Mouse (Mus musculus) CD4-positive, CD25-positive, alpha-beta regulatory T cell, adult 9 weeks (primary cell): Measurements from ENCODE around the gene Lsm7. TPM values are rescaled to one million over a fixed set of nuclear protein-coding genes. Genes with fewer than 3 reads are reported as not detected.

Experiments
- polyA plus RNA-seq: library from polyadenylated mRNA; unstranded; fragments of 100-300 nt; shearing (Covaris generic); gene quantifications from one replicate; pipeline ENCODE4 v1.2.1, GENCODE M21; 2017

Gene Lsm7
- 236 TPM for polyA plus RNA-seq

GRCm38 (mm10) chr10:80854913-80855748 is at the start of gene Lsm7, which contains the start of gene Sppl2b:
Lsm7 (minus strand) TSS chr10:80855209.
Sppl2b (plus strand) TSS chr10:80855275.

GRCm38 (mm10) chr10:80900318-80901247 is 45.6 kb upstream of the Lsm7 start, which contains the start of gene Timm13:
Timm13 (minus strand) TSS chr10:80900969.

GRCm38 (mm10) chr10:80871581-80871980 is 16.6 kb upstream of the Lsm7 start, which contains the start of gene Tmprss9:
Tmprss9 (plus strand) TSS chr10:80871848.

GRCm38 (mm10) chr10:80843931-80844547 is 11.0 kb downstream of the Lsm7 start, which contains the start of gene Lingo3:
Lingo3 (minus strand) TSS chr10:80844039.

GRCm38 (mm10) chr10:80826151-80827062 is 28.6 kb downstream of the Lsm7 start, which contains the start of gene Oaz1:
Oaz1 (plus strand) TSS chr10:80826656.

GRCm38 (mm10) chr10:80813366-80813765 is 41.6 kb downstream of the Lsm7 start, which contains the start of gene Jsrp1:
Jsrp1 (minus strand) TSS chr10:80813498.

GRCm38 (mm10) chr10:80804916-80805315 is 50.1 kb downstream of the Lsm7 start, which contains the start of gene Amh:
Amh (plus strand) TSS chr10:80805243.

Other genes with a start within 250 kb of the Lsm7 start
- 6.8 TPM for gene Gm49322, start 249.2 kb downstream of the Lsm7 start, polyA plus RNA-seq
- gene Csnk1g2, start 232.4 kb downstream of the Lsm7 start, polyA plus RNA-seq = 9.4 TPM
- gene Btbd2, start 198.1 kb downstream of the Lsm7 start, polyA plus RNA-seq = 4.2 TPM
- 15.4 TPM for gene Mknk2, start 177.1 kb downstream of the Lsm7 start, polyA plus RNA-seq
- gene Mob3a, start 153.2 kb downstream of the Lsm7 start, polyA plus RNA-seq = 385 TPM
- gene Izumo4, start 153.0 kb downstream of the Lsm7 start, polyA plus RNA-seq = 188 TPM
- 34.9 TPM for gene Ap3d1, start 112.9 kb downstream of the Lsm7 start, polyA plus RNA-seq
- gene Dot1l, start 100.0 kb downstream of the Lsm7 start, polyA plus RNA-seq = 7.6 TPM
- gene Sf3a2, start 57.0 kb downstream of the Lsm7 start, polyA plus RNA-seq = 98.7 TPM
- 166 TPM for gene Plekhj1, start 56.6 kb downstream of the Lsm7 start, polyA plus RNA-seq
- gene Amh, start 50.0 kb downstream of the Lsm7 start, polyA plus RNA-seq = not detected
- not detected for gene Jsrp1, start 41.7 kb downstream of the Lsm7 start, polyA plus RNA-seq
- gene Oaz1, start 28.6 kb downstream of the Lsm7 start, polyA plus RNA-seq = 2,307 TPM
- gene Lingo3, start 11.2 kb downstream of the Lsm7 start, polyA plus RNA-seq = not detected
- gene Sppl2b, start 66 bp upstream of the Lsm7 start, polyA plus RNA-seq = 35.5 TPM
- not detected for gene Tmprss9, start 16.6 kb upstream of the Lsm7 start, polyA plus RNA-seq
- gene Timm13, start 45.8 kb upstream of the Lsm7 start, polyA plus RNA-seq = 269 TPM
- gene Lmnb2, start 63.0 kb upstream of the Lsm7 start, polyA plus RNA-seq = 10.1 TPM
- 80.1 TPM for gene Gadd45b, start 74.9 kb upstream of the Lsm7 start, polyA plus RNA-seq
- gene Gng7, start 159.7 kb upstream of the Lsm7 start, polyA plus RNA-seq = 0.14 TPM
- not detected for gene Diras1, start 170.5 kb upstream of the Lsm7 start, polyA plus RNA-seq
- 11.8 TPM for gene Slc39a3, start 182.2 kb upstream of the Lsm7 start, polyA plus RNA-seq
- 113 TPM for gene Sgta, start 205.0 kb upstream of the Lsm7 start, polyA plus RNA-seq
- 8.0 TPM for gene Thop1, start 214.8 kb upstream of the Lsm7 start, polyA plus RNA-seq
- 0.25 TPM for gene Creb3l3, start 243.7 kb upstream of the Lsm7 start, polyA plus RNA-seq